Comparison of ENCODE assay signal across 8 mouse cellular contexts in genomic region chr10:80655406-80656129, GRCm38 (mm10). TPM values are rescaled to one million over a fixed set of nuclear protein-coding genes. Genes with fewer than 3 reads are reported as not detected.
A peak's percentile ranks its signal among the peaks of the same experiment; 100 is the strongest.
DNase-seq lines count a peak whose midpoint lies in the region; ATAC-seq and TF ChIP-seq lines count a peak whose summit lies in the region.

No protein-coding gene starts in this region.

- no peaks in the 10 kb centered on the region for H3K9me3 ChIP-seq in kidney, embryonic 14.5 days (ENCODE audit: control insufficient read depth, low read length)
- no peaks in the 10 kb centered on the region for H3K9me3 ChIP-seq in hindbrain, embryonic 13.5 days
- H3K9me3 ChIP-seq in midbrain, embryonic 13.5 days: no peaks in the 10 kb centered on the region

- H3K9ac ChIP-seq in kidney, embryonic 14.5 days (ENCODE audit: low read depth, low read length): peak overlapping the region; percentile 86
- peak overlapping the region; percentile 94 for H3K9ac ChIP-seq in hindbrain, embryonic 13.5 days
- H3K9ac ChIP-seq in midbrain, embryonic 13.5 days (replicated peaks): peak overlapping the region; percentile 96

- peak overlapping the region; percentile 65 for H3K4me3 ChIP-seq in kidney, embryonic 14.5 days (ENCODE audit: low read length)
- H3K4me3 ChIP-seq in cortical plate, adult 2 months (ENCODE audit: insufficient read depth, low read length): peak overlapping the region; percentile 69
- peak overlapping the region; percentile 70 for H3K4me3 ChIP-seq in hindbrain, embryonic 13.5 days
- H3K4me3 ChIP-seq in midbrain, embryonic 13.5 days (replicated peaks): peak overlapping the region; percentile 91

- H3K4me2 ChIP-seq in kidney, embryonic 14.5 days (replicated peaks; ENCODE audit: low read depth, low read length): peak overlapping the region; percentile 84
- peak overlapping the region; percentile 77 for H3K4me2 ChIP-seq in hindbrain, embryonic 13.5 days
- peak overlapping the region; percentile 79 for H3K4me2 ChIP-seq in midbrain, embryonic 13.5 days (replicated peaks)

- WGBS in kidney, embryonic 14.5 days: 2% methylated on average over 11 of the region's 12 CpGs
- WGBS in hindbrain, embryonic 13.5 days: 8% methylated on average over 12 of the region's 12 CpGs
- 6% methylated on average over 11 of the region's 12 CpGs for WGBS in midbrain, embryonic 13.5 days

- peak; percentile 58 for ATAC-seq in kidney, embryonic 14.5 days (ENCODE audit: low FRiP score, low TSS enrichment)
- ATAC-seq in hindbrain, embryonic 13.5 days (ENCODE audit: low FRiP score): peak; percentile 69
- peak; percentile 75 for ATAC-seq in midbrain, embryonic 13.5 days

- no peak for TF ChIP-seq CTCF in cortical plate, adult 2 months (IDR thresholded peaks at IDR 0.05; ENCODE audit: extremely low read depth, insufficient read depth, low read length)

- no peak for TF ChIP-seq POLR2A in cortical plate, adult 2 months (IDR thresholded peaks at IDR 0.05; ENCODE audit: extremely low read depth, insufficient read depth, low read length)

- peaks cover 23% of the 10 kb centered on the region for H3K4me1 ChIP-seq in kidney, embryonic 14.5 days (ENCODE audit: control insufficient read depth, insufficient read depth, low read length)
- H3K4me1 ChIP-seq in cortical plate, adult 2 months (ENCODE audit: control insufficient read depth, insufficient read depth, low read length): peaks cover 9% of the 10 kb centered on the region; the same call in 1 of the 2 replicates
- H3K4me1 ChIP-seq in hindbrain, embryonic 13.5 days (replicated peaks): peaks cover 44% of the 10 kb centered on the region
- peaks cover 35% of the 10 kb centered on the region for H3K4me1 ChIP-seq in midbrain, embryonic 13.5 days (replicated peaks)

- 0 out of 2 replicates have a peak, but pooled peaks cover 4% of the 10 kb centered on the region for H3K36me3 ChIP-seq in kidney, embryonic 14.5 days (ENCODE audit: control insufficient read depth, insufficient read depth, low read length)
- peaks cover 6% of the 10 kb centered on the region; the same call in 1 of the 2 replicates for H3K36me3 ChIP-seq in hindbrain, embryonic 13.5 days
- H3K36me3 ChIP-seq in midbrain, embryonic 13.5 days: peaks cover 9% of the 10 kb centered on the region

- no peaks in the 10 kb centered on the region for H3K27me3 ChIP-seq in kidney, embryonic 14.5 days (ENCODE audit: control insufficient read depth, insufficient read depth, low read length)
- H3K27me3 ChIP-seq in hindbrain, embryonic 13.5 days: no peaks in the 10 kb centered on the region
- no peaks in the 10 kb centered on the region for H3K27me3 ChIP-seq in midbrain, embryonic 13.5 days

- no peak for DNase-seq in kidney, postnatal 36 days
- DNase-seq in MN1 (ENCODE audit: low spot score): no peak
- DNase-seq in adrenal gland, postnatal 14 days: no peak
- no peak for DNase-seq in layer of hippocampus, adult 9-11 months

- peak overlapping the region; percentile 53; the same call in 1 of the 2 replicates for H3K27ac ChIP-seq in kidney, embryonic 14.5 days (ENCODE audit: low read depth, low read length)
- H3K27ac ChIP-seq in cortical plate, adult 2 months (ENCODE audit: insufficient read depth, low read length): peak overlapping the region; percentile 20; the same call in 1 of the 2 replicates
- H3K27ac ChIP-seq in hindbrain, embryonic 13.5 days: peak overlapping the region; percentile 90
- H3K27ac ChIP-seq in midbrain, embryonic 13.5 days: peak overlapping the region; percentile 90

RNA-seq across cellular contexts. Expression of gene Btbd2, which starts 1.3 kb away (rescaled TPM):
- 63.4 and 80.2 TPM in 2 replicates for polyA plus RNA-seq in kidney, embryonic 14.5 days (2014; fragmentation: Nextera tagmentation; extraction: Ambion mirVana)
- polyA plus RNA-seq in cortical plate, adult 2 months (2012; rRNA removed): 98.8 and 102 TPM in 2 replicates
- 75.7 and 77.8 TPM in 2 replicates for polyA plus RNA-seq in hindbrain, embryonic 13.5 days (2015; fragmentation: Nextera tagmentation; extraction: Ambion mirVana)
- 60.9 and 80.6 TPM in 2 replicates for polyA plus RNA-seq in midbrain, embryonic 13.5 days (2015; fragmentation: Nextera tagmentation; extraction: Ambion mirVana)
- 53.5 and 58.0 TPM in 2 replicates for total RNA-seq in adrenal gland, postnatal 14 days (2021)

RNA-seq across cellular contexts. Expression of gene Mknk2, which starts 22.3 kb away (rescaled TPM):
- polyA plus RNA-seq in kidney, embryonic 14.5 days (2014; fragmentation: Nextera tagmentation; extraction: Ambion mirVana): 68.1 and 99.2 TPM in 2 replicates
- polyA plus RNA-seq in cortical plate, adult 2 months (2012; rRNA removed): 47.1 and 54.0 TPM in 2 replicates
- 55.4 and 56.2 TPM in 2 replicates for polyA plus RNA-seq in hindbrain, embryonic 13.5 days (2015; fragmentation: Nextera tagmentation; extraction: Ambion mirVana)
- 49.6 and 60.1 TPM in 2 replicates for polyA plus RNA-seq in midbrain, embryonic 13.5 days (2015; fragmentation: Nextera tagmentation; extraction: Ambion mirVana)
- total RNA-seq in adrenal gland, postnatal 14 days (2021): 224 and 226 TPM in 2 replicates

RNA-seq across cellular contexts. Expression of gene Csnk1g2, which starts 32.9 kb away (rescaled TPM):
- 127 and 134 TPM in 2 replicates for polyA plus RNA-seq in kidney, embryonic 14.5 days (2014; fragmentation: Nextera tagmentation; extraction: Ambion mirVana)
- 294 and 314 TPM in 2 replicates for polyA plus RNA-seq in cortical plate, adult 2 months (2012; rRNA removed)
- polyA plus RNA-seq in hindbrain, embryonic 13.5 days (2015; fragmentation: Nextera tagmentation; extraction: Ambion mirVana): 98.5 and 102 TPM in 2 replicates
- polyA plus RNA-seq in midbrain, embryonic 13.5 days (2015; fragmentation: Nextera tagmentation; extraction: Ambion mirVana): 73.8 and 115 TPM in 2 replicates
- 105 and 108 TPM in 2 replicates for total RNA-seq in adrenal gland, postnatal 14 days (2021)

RNA-seq across cellular contexts. Expression of gene Mob3a, which starts 46.2 kb away (rescaled TPM):
- 23.3 and 34.4 TPM in 2 replicates for polyA plus RNA-seq in kidney, embryonic 14.5 days (2014; fragmentation: Nextera tagmentation; extraction: Ambion mirVana)
- 7.9 and 9.4 TPM in 2 replicates for polyA plus RNA-seq in cortical plate, adult 2 months (2012; rRNA removed)
- polyA plus RNA-seq in hindbrain, embryonic 13.5 days (2015; fragmentation: Nextera tagmentation; extraction: Ambion mirVana): 51.8 and 56.8 TPM in 2 replicates
- polyA plus RNA-seq in midbrain, embryonic 13.5 days (2015; fragmentation: Nextera tagmentation; extraction: Ambion mirVana): 58.3 and 58.5 TPM in 2 replicates
- total RNA-seq in adrenal gland, postnatal 14 days (2021): 12.8 and 24.1 TPM in 2 replicates

RNA-seq across cellular contexts. Expression of gene Izumo4, which starts 46.4 kb away (rescaled TPM):
- polyA plus RNA-seq in kidney, embryonic 14.5 days (2014; fragmentation: Nextera tagmentation; extraction: Ambion mirVana): 8.5 and 14.6 TPM in 2 replicates
- 111 and 118 TPM in 2 replicates for polyA plus RNA-seq in cortical plate, adult 2 months (2012; rRNA removed)
- 36.4 and 42.8 TPM in 2 replicates for polyA plus RNA-seq in hindbrain, embryonic 13.5 days (2015; fragmentation: Nextera tagmentation; extraction: Ambion mirVana)
- polyA plus RNA-seq in midbrain, embryonic 13.5 days (2015; fragmentation: Nextera tagmentation; extraction: Ambion mirVana): 37.8 and 39.2 TPM in 2 replicates
- 12.1 and 12.6 TPM in 2 replicates for total RNA-seq in adrenal gland, postnatal 14 days (2021)

Comparison
In these comparisons a context has a peak if more than half of its experiments do, and no peak if none do; other contexts are left out.
1. H3K27ac ChIP-seq: peak in every context shown above with its lines; median percentile 90 in hindbrain, embryonic 13.5 days; 90 in midbrain, embryonic 13.5 days; 53 in kidney, embryonic 14.5 days; 20 in cortical plate, adult 2 months.